Mouse (Mus musculus) kidney, postnatal 10 days (tissue): ENCODE measurements around the gene Nr3c2.

Experiments
- DNase-seq: peaks from one replicate; pipeline ENCODE4 v3.0.0; 2021; ENCODE audit warnings: mixed read lengths

Nr3c2 gene

DNA sequence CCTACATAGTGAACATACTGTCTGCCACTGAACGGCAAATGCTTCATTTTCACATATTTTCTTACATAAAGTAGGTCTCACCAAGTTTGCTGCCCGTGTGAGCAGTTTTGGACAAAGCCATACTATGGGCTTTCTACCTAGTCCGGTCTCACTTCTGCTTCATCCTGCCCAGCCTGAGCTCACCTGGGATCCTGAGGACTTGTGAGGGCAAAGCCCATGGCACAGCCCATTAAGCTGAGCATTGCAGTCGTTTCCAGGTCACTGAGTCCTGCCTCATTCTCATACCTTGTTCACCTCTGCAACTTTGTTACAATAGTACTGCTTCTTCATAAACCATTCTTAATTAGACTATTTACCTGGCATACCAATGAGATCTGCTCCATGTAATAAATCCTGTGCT lies 276.2 kb downstream of the Nr3c2 start:
- peak; percentile 19 for DNase-seq

DNA sequence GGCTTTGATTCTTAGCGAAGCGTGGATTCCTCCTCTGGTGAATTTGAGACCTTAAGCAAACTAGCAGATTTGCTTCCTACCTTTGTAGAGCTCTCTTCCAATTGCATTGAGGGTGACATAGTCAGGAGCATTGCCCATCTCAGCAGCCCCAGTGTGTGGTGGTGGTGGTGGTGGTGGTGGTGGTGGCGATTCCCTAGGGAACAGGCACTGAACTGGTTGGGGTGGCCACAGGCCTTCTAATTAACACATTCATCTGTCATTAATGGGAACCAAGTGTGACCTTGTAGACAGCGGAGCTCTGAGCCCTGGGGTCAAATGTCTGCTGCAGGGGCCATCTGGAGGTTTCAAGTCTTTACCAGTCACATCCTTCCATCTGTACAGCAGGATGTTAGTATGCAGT lies 277.1 kb downstream of the Nr3c2 start:
- DNase-seq = no peak

DNA sequence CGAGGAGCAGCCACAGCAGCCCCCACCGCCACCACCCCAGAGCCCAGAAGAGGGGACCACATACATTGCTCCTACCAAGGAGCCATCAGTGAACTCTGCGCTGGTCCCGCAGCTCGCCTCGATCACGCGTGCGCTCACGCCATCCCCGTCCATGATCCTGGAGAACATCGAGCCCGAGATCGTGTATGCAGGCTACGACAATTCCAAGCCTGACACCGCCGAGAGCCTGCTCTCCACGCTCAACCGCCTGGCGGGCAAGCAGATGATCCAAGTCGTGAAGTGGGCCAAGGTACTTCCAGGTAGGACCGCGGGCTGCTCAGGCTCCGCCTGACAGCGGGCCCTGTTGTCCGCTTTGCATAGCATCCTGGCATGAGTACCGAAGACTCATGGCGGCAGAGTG lies 286.6 kb downstream of the Nr3c2 start:
- no peak for DNase-seq

- no peak for DNase-seq
Measured at GRCm38 (mm10) chr8:77186914-77187536, 287.8 kb downstream of the Nr3c2 start.

DNA sequence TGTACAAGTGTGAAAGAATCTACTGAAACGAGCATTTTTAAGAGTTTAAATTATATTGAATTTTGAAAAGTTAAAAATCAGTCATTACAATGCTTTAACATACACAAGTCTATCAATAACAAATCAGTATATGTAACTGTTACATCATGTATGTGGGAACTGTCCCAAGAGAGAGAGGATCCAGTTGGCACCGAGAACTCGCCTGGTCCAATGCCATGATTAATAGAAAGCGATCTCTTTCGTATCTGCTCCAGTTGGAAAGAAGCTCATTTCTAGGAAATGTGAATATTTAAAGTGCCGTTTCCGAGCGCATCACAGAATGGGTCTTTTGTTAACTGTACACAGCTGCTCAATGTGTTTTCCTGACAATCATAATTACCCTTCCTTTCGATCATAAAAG lies 288.5 kb downstream of the Nr3c2 start:
- no peak for DNase-seq

- no peak for DNase-seq
Measured at GRCm38 (mm10) chr8:77188298-77188697, 289.1 kb downstream of the Nr3c2 start.

DNA sequence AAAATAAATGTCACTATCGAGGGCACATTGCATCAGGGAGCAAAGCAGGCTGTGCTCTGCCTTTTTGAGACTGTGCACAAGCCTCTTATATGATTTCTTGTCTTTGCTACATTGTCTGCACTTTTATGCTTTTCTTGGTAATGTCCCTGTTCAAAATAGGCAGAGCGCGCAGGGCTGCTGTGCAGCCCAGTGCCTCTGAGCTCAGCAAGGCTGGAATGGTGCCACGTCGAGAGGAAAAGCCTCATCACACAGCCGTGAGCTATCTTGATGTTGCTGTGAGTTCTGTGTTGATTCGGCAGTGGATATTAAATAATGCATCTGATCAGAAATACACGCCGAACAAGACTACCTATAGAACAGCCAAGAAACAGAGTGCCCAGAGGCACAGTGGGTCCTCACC lies 290.1 kb downstream of the Nr3c2 start:
- peak; percentile 18 for DNase-seq

- no peak for DNase-seq
Measured at GRCm38 (mm10) chr8:77190393-77190792, 291.2 kb downstream of the Nr3c2 start.

- no peak for DNase-seq
Measured at GRCm38 (mm10) chr8:77209297-77209696, 310.1 kb downstream of the Nr3c2 start.

GRCm38 (mm10) chr8:77213893-77214464 lies 314.7 kb downstream of the Nr3c2 start:
- no peak for DNase-seq

GRCm38 (mm10) chr8:77214665-77215064 lies 315.4 kb downstream of the Nr3c2 start:
- DNase-seq = peak; percentile 58

GRCm38 (mm10) chr8:77215191-77215590 lies 315.9 kb downstream of the Nr3c2 start:
- no peak for DNase-seq

DNA sequence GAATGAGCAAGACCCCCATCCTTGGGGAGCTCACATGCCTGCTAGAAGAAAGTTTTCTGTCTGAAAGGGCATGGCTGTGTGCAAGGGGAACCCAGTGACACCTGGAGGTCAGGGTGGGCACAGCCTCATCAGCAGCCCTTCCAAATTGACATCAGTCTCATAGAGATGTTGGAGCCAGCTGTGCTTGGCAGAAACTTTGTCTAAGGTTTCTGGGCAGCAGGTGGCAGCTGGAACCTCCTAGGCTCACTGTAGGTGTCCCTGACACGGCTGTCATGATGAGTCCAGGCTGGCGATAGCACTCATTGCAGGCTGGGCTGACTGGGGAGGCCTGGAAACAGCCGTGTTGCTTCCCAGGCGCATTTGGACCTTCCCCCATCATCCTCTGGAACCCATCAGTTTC lies 323.9 kb downstream of the Nr3c2 start:
- no peak for DNase-seq

GRCm38 (mm10) chr8:77227742-77228141 lies 328.5 kb downstream of the Nr3c2 start:
- DNase-seq = no peak

DNA sequence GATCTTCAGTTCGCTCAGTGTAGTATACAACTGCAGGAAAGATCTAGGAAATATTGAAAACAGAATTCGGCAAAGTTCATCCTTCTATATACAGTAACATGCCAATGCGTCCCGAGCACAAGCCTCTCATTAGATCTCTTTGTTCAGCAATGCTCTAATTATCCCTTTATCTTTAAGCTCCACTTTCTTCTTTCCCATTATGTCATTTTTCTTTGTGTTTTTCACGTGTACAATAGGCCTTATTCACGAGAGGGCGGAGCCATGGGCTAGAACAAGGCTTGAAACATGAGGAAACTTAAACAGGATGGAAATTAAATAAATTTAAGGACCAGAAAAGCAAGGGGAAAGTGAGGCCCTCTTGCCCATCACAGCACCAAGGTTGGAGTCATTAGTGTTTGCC lies 329.4 kb downstream of the Nr3c2 start:
- no peak for DNase-seq

GRCm38 (mm10) chr8:77231211-77231610 lies 332.0 kb downstream of the Nr3c2 start:
- DNase-seq = no peak

GRCm38 (mm10) chr8:77231834-77232233 lies 332.6 kb downstream of the Nr3c2 start:
- no peak for DNase-seq

DNA sequence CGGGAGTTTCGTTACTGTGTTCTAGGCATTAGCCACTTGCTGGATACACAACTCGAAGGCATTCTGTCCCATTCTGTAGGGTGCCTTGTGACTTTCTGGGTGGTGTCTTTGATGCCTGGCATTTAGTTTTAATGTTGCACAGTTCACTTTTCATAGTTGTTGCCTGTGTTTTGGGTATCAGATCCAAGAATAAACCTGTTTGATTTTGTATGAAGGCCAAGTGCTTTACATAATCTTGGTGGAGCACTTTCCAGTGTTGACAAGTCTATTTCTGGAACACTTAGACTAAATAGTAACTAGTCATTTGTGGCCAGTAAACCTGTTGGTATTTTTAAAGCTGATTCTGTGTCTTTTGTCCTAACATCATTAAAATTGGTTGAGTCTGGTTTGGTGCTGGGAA lies 333.2 kb downstream of the Nr3c2 start:
- DNase-seq = no peak

- no peak for DNase-seq
Measured at GRCm38 (mm10) chr8:77236701-77237100, 337.5 kb downstream of the Nr3c2 start.

DNA sequence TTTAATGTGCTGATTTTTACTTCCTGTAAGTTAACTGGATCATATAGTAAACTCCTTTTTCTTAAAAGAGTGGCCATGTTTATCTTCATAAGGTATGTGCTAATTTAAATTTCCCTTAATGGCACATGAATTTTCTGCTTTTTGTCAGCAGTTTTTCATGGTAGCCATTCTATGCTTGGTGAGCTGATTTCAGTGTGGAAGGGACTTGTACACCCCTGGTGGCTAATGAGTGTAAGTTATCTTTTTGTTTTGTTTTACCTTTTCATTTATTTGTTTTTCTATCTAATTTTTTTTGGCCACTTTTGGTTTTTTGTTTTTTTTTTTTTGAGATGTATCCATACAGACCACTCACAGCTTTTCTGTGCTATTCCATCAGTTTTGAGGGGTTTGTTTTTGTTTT lies 340.2 kb downstream of the Nr3c2 start:
- no peak for DNase-seq

DNA sequence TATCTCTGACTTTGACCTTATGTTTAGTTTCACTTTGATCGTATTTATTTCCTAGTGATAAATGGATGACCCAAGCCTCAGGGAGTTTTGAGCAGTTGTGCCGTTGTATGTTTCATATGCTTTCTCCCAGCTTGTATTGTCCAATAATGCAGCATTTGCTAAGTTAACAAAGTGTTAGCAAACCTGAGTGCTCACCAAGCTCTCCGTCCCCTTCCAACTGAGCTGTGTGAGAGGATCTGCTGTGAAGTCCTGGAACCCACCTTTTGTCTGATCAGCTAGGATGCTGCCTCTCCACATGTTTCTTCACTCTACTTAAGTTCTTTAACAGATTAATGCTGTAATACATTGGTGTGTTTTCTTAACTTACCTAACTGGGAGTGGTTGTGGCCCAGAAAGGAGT lies 342.1 kb downstream of the Nr3c2 start:
- DNase-seq = no peak

- no peak for DNase-seq
Measured at GRCm38 (mm10) chr8:77250094-77250493, 350.9 kb downstream of the Nr3c2 start.

DNA sequence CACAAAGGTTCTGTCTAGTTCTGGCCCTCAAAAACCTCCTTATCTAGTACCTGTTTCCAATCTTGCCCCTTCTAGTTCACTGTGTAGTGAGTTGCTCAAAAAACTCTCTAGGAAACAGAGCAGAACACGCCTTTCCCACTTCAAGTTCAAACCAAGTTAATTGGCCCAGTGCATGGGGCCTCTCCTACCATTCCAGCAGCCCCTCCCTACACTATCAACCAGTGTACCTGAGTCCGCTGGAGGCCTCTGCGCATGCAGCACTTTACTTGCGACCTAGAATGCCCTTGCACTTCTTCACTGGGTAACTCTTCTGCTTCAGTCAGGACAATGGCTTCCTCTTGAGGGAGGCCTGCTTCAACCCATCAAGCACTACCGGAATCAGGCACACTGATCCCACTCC lies 351.9 kb downstream of the Nr3c2 start:
- DNase-seq = no peak

GRCm38 (mm10) chr8:77254466-77254865 lies 355.2 kb downstream of the Nr3c2 start:
- peak; percentile 41 for DNase-seq

DNA sequence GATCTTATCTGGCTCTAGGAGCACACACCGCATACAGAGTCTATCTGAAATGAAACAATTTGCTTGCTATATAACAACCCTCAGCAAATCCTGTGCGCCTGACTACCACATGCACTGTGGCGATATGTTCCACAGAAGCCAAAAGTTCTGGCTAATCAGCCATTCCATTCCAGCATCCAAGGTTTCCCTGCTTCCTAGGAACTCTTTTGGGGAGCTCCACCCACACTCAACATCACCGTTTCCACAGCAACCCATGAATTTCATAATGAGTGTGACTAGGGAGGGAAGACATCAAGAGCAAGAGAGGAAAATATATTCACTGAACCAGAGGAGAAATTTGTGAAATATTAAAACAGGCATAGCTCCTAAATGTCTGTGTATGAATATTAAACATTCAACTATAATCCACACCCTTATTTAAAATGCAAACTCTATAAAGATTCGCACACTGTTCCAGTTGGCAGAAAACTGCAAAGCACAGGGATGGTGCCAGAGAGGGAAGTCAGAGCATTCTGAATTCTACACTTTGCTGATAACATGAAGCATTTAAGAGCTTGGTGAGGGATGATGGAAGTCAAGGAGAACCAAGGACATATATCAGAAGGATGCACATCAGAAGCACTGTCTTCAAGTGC lies 357.3 kb downstream of the Nr3c2 start:
- no peak for DNase-seq
